Mouse (Mus musculus) right cerebral cortex, postnatal 36 days (tissue): ENCODE measurements at regions not wholly inside any gene's neighbourhood (a gene's known extent, or its start where the extent isn't known, plus 50 kb on each side); places are given as distances from the start of the nearest gene placed in this dataset.

Experiments used
- DNase-seq, 2 experiments: peaks; one replicate each; pipeline ENCODE4 v3.0.0; 2022; ENCODE audit warnings: low spot score in 2 of 2, mixed read lengths in 1 of 2

DNA sequence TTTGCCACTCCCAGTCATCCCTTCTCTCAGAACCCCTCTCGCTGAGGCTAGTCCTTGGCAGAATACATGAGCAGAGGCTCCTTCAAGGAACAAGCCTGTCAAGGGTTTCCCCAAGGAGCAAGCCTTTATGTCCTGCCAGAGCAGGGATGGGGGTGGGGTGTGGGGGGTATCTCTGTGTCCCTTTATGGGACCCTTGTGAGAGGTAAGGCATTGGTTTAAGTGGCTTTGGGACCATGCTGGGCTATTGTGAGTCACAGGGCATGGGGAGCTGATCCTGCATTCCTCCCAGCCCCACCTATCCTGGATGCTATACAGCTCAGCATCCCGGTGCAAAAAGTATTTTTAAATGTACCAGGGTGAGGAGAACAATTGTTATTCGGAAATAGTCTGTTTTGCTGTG, 641.1 kb upstream of the Fam19a5 start:
- no peak for DNase-seq

DNA sequence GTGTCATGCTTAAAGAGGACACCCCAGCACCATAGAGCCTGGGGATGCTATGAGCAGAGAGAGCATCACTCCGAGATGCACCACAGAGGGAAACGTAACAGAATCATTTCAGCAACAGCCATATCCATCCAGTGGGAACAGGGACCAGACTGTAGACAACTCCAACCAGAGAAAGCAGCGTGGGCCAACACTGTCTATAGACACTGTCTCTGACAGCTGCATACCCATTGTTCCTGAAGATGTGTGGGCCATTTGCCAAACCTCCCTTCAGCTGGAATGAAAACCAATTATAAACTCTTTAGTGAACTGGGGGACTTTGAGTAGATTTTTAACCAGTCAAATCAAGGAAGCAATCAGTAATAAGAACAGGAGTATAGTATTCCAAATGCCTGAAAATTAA, 630.8 kb upstream of the Fam19a5 start:
- no peak for DNase-seq

DNA sequence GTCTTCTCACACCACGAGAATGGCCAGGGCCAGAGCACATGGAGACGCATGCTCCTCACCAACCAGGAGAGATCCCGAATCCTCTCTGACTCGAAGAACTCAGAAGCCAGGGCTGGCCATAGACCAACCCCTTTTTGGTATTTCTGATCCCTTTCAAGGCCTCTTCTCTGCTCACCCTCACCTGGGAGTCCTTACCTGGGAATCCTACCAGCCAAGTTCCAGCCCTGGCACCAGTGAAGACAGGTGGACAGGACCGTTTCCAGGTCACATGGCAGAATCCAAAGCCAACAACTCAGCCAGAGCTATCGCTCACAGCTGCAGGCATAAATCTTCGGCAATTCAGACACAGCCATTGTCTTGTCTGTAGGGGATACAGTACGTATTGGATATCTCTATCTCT, 626.2 kb upstream of the Fam19a5 start:
- no peak for DNase-seq

DNA sequence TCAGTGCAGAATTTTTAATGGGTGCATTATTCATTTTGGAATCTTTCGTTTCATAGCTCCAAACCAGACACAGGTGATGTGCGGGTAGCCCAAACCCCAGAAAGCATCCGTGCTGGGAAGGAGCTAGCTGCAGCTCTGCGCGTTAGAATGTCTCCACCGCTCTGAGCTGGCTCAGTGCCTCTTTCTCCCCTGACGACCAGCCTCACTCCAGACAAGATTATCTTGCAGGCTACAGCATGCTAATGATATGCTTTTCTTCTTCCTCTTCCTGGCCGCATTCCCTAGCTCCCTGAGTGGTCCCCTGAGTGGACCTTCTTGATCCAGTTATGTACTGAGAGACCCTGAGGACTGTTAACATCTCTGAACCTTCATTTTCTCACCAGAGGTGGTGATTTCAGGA, 624.4 kb upstream of the Fam19a5 start:
- DNase-seq: no peak

DNA sequence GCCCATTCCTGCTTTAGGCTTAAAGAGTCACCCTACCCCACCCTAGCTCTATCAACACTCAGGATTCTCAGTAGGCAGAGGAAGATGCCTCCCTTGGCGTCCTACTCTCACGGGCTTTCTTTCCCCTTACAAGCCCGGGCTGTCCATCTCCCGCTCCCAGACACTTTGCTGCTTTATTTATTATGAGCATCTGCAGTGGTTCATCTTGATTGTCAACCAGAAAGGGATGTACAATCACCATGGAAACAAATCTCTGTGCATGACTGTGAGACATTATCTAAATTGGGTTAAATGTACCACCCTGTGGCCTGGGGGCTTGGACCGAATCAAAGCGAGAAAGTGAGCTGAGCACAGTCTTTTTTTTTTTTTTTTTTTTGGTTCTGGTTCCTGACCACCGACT, 623.9 kb upstream of the Fam19a5 start:
- DNase-seq: no peak

DNA sequence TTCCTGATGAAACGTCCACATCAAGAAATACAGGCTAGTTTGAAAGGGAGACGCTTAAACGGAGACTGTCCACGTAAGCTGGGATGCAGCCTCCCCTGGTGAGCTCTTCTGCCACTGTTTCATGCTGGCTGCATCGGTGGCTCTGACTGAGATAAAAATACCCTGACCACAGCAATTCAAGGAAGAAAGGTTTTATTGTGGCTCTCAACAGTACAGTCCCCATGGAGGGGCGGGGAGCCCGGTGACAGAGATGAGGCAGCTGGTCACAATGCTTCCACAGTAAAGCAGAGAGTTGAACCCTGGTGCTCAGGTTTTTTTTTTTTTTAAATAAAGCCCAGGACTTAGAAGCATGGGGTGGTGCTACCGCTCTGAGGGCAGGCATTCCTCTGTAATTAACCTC, 622.7 kb upstream of the Fam19a5 start:
- no peak for DNase-seq

DNA sequence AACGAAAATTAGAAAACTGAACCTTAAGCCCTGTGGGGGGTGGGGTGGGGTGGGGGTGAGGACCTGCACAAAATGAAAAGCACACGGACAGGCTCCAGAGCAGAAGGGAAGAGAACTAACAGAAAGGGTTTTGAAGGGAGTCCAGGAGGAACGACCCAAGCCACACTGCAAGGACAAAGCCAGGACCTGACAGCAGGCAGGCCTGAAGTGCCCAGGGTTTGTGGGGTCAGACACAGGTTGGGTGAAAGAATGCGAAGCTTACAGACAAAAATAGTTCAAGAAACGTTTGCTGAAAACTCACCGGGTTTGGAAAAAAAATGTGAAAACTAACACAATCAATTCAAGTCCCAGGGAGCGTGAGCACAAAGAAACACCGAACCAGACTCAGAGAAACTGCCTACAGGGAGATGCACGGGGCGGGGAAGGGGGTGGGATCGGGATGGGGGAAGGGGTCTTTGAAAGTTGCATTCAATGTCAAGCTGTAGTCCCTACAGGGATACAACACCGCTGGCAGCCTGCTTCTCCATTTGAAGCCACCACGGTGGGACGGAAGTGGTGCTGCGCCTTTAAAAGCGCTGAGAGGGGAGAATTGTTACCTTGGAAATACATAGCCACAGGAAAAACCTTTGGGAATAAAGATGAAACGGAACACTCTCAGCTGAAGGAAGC, 618.9 kb upstream of the Fam19a5 start:
- no peak for DNase-seq

DNA sequence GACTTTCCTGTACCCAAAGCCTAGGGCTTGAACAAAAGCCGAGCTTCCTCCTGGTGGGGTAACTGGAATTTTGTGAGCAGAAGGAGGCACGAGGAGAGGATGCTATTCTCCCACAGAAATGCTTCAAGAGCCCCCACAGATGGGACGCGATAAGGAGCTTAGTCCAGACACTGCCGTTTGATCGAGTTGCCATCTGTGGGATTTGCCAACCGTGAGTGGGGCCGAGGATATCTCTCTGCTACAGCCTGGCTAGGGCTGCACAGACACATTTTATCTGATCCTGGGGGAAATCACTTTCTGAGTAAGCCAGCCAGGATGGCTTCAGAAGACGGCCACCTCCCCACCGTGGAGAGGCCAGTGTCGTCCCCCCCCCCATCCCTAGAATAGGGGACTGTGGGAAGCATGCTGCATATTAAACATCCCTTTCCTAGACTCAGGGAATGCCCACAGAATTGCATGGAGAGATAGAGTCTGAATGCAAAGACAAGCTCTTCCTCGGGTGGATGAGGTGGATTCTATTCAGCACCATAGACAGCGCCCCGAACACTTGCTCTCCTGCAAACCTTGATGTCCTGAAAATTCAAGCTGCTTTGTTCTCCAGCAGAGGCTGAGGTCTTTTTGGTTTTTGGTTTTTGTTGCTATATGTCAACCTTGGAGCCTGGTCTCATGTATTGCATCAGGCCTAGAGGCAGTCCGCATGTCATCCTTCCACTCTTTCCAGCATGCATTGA, 611.6 kb upstream of the Fam19a5 start:
- no peak for DNase-seq

DNA sequence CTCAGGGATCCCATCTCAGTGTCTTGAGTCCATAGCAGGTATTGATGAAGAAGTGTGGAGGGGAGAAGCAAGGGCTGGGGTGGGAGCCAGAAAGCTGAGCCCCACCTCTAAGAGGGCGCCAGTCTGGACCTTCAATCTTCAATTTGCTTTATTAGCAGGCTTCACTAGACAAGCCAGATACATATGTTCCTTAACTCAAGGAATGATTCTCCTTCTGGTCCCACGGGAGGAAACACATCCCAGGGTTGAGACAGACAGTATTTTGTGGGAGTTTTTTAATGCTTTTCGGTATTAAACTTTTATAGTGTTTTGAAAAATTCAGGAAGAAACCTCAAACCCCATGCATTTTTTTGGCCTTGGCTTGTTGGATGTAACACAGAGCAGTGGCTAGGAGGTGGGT, 606.7 kb upstream of the Fam19a5 start:
- no peak for DNase-seq

DNA sequence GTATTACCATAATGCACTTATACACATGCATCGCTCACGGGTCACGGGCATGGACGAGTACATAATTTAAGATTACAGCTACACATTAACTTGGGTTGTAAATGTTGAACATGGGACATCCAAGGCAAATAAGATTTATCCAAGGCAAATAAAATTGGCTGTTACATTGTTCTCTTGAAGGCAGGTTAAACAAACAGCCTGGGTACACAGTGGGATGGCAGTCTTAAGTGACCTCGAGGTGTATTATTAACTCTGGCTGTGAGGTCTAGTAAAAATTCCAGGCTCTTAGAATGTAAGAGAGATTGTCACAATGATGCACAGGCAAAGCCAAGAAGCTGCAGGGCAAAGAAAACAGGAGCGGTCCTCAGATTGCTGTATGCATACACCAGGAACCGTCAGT, 599.6 kb upstream of the Fam19a5 start:
- DNase-seq: no peak

DNA sequence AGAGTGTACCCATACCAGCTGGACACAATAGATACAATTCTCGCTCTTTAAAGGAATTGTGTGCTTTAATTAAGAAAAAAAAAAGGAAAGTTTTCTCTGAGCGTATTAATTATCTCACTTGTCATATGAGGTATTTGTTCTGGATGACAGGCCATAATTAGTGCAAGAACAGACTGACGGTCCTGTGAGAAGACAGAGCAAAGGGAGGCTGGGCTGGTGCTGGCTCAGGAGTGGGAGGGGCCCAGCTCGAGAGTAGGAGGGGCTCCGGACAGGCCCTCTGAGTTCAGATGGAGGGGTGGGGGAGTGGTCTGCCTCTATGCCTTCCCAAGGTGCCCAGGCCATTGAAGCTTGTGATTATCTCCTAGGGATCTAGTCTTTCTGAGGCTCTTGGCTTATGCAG, 591.5 kb upstream of the Fam19a5 start:
- no peak for DNase-seq

DNA sequence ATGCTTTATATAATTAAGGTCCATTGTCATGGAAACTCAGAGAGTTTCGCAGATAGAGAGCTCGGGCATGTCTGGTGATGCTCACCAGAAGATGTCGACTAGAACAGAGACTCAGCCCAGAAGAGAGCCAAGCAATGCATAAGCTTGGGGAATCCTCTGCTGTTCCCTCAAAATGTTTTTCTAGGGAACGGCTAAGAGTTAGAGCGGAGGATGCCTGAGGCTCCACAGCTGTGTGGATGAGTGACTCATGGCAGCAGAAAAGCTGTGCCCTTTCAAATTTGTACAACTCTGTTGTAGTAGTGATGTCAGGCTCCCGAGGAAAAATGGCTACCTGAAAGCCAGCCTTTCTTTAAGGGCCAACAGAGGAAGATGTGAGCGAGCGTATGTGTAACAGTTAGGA, 586.2 kb upstream of the Fam19a5 start:
- DNase-seq: no peak

DNA sequence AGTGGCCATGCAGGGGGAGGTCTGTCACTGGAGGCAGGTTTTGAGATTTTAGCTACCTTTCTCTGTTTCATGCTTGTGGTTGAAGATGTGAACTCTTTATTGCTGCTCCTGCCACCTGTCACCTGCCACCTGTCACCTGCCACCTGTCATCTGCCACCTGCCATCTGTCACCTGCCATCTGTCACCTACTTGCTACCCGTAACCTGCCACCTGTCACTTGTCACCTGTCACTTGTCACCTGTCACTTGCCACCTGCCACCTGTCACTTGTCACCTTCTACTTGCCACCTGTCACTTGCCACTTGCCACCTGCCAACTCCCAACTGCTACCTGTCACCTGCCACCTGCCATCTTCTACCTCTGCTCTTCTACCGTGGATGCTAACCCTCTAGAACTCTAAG, 581.2 kb upstream of the Fam19a5 start:
- DNase-seq: no peak

DNA sequence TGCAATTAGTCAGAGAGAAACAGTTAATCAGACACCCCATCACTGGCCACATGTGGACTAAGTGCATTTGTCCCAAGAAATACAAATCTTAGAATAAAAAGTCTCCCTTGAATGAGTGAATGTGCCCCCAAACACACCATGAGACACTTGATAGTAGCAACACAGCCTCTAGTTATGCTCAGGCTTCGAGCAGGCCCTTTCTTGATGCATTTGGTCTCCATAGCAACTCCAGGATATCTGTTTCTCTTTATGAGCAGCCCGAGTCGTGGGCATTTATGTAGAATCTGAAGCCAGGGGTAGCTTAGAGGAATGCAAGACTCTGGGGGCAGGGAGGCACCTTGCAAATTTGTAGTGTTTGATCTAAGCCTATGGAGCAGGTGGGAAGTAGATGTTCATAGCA, 580.6 kb upstream of the Fam19a5 start:
- no peak for DNase-seq

DNA sequence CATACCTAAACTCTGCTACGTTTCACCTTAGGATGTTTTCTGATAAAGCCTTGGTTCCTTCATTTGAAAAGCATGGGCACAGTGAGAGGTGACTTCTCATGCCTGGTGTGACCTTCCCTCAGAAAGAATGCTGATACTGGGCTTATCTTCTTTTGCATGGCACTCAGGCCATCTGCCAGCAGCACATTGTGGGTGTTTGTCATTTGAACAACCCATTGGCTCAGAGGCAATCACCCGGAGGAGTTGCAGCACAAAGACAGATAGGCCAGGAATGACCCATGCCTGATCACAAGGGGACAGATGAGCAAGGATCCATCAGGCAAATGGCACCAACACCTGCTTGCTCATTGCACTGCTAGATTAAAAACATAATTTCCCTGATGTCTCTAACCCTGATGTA, 572.7 kb upstream of the Fam19a5 start:
- DNase-seq: no peak

DNA sequence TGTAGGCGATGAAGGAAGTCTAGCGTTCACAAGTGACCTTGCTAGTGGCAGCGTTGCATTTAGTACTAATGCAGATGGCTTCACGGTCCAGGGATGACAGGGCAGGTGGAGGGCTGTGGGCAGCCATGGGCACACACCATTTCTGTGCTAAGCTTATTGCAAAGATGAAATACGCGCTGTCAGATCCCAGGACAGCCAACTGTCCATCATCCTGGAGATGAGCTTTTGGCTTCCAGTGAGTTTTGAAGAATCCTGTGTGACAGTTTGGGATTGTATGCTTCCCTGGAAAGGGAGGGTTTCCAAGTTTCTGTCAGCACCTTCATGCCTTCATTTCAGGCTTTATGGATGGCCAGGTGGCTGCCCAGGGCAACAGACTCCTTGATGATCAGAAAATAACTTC, 547.9 kb upstream of the Fam19a5 start:
- no peak for DNase-seq

DNA sequence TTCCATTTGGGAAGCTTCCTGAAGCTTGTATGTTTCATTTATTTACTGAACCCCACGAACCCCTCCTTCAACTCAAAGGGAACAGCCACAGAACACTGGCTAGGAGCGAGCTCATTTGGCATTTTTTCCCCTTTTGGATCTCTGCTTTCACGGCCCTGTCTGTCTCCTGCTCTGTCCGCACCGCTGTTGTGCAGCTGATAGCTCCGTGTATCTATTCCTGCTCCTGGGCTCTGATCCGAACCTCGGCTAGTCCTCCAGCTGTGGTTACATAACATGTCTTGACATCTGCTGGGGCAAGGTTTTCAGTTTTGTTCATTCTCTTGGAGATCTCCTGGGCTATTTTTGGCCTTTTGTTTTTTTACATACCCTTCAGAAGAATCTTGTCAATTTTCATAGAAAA, 525.1 kb upstream of the Fam19a5 start:
- no peak for DNase-seq

DNA sequence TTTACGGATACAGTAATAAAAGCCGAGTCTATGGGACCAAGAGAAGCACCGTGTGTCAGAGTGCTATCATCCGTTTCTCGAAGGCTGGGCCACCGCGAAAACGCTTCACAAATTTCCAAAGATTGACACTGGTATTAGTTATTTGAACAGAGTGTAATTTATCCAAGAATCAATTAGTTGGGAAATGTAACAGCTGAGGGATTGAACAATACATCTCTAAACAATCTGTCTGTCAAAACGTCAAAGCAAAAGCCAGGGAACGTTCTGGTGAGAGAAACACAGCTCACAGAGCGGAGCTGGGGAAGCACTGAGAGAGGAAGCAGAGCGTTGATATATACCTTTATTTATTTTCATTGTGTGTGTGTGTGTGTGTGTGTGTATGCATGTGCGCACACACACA, 498.1 kb upstream of the Fam19a5 start:
- no peak for DNase-seq

DNA sequence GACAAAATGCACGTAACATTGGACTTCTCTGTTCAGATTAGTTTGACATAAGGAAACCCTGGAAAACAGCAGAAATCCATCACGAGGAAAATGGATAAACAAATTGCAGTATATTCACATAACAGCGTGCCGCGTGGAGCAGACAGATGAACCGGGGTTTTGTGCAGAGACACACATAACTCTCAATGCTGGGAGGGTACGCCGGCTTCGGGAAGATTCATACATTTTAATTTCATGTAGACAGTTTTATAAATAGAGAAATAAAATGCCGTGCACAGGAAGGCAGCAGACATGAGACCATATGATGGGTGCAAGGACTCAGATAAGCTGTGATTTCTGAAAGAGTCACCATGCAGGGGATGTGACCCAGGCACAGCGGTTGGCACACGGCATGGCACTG, 489.9 kb upstream of the Fam19a5 start:
- no peak for DNase-seq

DNA sequence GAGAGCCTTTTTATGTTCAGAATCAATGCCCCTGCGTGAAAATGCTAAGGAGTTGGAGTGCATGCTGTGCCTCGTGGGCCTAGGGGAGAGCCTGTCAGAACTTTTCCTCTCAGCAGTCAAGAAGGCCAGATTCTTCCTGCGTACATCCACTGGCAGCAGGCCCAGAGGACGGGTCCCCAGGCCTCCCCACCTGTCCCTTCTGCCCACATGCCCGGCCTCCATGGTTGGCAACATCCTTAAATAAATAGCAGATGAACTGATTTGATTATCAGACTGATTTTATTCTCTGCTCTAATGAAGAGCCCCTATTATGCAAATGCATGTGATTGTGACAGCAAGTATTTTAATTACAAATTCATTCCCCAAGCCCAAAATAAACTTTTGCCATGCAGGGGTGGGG, 479.2 kb upstream of the Fam19a5 start:
- no peak for DNase-seq

DNA sequence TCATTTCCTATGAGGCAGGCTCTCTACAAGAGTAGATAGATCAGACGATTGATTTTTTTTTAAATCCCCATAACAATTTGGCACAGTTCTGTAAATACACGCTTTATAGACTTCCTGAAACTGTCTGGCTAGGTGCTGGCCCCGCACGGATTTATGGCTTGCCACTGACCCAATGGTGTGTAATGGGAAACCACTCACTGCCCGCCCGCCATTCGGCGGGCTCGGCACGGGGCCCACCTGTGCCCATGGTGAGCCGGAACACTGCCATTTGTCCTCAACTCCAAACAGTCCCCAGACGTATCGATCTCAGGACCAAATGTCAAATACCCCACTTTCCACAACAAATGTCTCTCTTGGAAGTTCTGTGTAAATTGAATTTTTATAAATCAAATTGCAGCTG, 475.8 kb upstream of the Fam19a5 start:
- no peak for DNase-seq

DNA sequence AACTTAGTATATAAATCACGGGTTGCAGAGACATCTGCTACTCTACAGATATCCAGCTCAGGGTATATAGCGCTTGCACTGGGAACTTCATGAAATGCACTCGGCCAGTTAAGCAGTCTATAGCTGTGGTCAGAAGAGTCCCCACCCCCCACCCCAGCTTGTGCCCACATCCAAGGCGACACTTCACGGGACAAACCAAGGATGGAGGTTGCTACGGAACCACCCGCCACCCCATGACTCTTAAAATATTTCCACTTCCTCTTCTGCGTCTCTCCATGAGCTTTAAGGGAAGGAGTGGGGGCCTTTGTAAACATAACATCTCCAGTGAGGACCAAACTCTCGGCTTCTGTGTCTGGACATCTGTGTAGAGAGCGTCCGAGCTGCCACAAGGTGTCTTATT, 469.5 kb upstream of the Fam19a5 start:
- DNase-seq: no peak

DNA sequence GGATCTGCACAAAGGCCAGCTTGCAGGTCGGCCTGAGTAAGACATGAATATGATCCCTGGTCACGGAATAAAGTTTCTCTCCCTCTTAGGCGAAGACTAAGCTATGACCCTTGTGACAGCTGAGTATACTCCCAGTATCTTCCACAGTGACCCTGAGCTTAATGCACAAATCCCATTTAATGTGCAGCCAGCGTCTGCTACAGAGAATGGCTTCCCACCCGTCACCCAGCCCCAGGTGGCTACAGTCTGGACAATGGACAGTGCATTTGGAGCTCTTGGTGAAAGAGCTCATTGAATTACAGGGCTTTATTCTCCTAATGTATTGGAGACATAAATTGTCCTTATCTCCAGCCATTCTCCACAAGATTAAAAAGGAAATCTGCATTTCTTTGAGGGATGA, 454.3 kb upstream of the Fam19a5 start:
- no peak for DNase-seq
